Mouse (Mus musculus): Measurements from ENCODE around the gene Xylt1.

The Xylt1 gene

DNA sequence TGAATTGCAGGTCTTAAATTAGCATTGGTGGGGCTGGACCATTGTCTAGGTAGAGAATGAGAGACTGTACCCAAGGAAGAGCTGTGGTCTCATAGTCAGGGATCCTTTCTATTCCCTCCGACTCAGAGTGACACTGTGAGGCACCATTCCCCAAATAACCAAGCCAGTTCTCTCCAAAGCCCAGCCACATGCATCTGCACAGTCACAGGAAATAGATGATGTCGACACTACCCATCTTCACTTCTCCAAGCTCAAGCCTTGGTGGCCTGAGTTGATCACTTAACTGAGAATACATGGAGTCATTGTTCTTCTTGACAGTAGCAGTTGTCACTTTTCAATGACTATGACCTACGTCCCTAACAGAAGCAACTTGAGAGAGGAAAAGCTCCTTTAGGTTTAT, 100.6 kb downstream of the Xylt1 start:
- no peak for DNase-seq (ENCODE audit: low spot score)

- DNase-seq (ENCODE audit: low spot score): no peak
These were observed 101.9 kb downstream of the Xylt1 start for GRCm38 (mm10) chr7:117482701-117483100.

DNA sequence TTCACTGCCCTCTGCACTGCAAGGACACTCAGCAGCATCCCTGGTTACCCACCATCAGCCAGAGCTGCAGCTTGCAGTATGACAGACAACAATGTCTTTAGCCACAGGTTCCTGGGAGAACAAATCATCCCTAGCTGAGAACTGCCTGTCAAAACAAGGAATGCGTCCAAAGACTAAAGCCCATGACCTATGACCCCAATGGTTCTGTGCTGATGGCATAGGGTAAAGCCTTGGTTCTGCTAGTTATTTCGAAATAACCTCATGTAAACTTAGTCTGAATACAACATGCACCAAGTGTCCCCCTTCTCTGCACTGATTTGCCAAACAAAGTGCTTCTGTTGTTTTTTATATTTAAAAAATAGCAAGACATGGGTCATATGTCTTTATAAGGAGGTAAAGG, 103.8 kb downstream of the Xylt1 start:
- DNase-seq (ENCODE audit: low spot score): no peak

DNA sequence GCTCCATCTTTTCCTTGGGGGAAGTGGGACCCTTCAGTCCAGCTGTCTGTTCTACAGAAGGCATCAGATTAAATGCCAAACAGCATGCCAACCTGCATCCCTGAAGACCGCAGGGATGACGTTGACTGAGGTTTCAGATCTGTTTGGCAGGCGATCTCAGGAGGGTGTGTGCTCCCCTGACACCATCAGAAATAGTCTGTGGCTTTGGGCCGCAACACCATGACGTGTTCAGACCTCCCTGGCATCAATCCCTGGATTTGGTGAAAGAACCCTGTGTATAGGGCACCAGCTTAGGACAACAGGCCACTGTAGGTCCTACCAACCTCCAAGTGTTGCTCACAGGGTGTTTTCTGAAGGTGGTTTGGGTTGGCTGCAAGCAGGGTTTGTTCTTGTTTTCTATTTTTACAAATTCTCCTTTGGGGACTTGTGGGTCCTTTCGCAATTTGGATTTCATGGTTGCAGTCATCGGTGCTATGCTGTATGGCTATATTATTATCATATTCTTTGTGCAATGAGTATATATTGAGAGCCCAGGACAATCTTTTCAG, 104.3 kb downstream of the Xylt1 start:
- no peak for DNase-seq (ENCODE audit: low spot score)

DNA sequence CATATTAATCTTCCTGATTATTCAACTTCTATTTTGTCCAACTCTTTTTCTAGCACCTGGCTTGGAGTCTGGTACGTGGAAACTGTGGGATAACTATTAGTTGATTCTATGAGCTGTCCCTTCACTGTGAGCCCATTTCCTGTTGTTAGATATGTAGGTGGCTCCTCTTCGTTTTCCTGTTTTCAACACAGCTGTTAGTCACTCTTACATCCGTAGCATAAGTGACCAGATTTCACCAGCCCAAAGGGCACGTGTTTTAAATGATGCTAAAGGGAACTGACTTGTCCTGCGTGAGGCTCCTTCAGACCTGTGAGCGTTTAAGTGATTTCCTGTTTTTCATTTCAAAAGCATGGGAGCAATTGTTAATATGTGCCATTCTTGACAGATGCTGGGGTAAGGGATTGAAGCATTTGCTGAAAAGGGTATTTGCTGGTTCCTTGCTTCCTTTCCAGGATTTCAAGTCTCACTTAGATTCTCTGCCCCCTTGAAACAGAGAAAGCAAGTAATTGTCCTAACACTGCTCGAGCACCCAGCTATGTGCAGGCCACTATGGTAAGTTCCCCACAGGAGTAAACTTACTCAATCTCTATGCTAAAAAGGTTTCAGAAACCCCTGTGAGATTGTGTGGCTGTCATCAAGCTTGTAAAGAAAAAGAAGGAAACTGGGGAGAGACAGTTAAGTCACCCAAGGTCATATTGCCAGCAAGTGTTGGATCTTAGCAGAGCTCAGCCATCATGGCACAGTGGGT, 105.8 kb downstream of the Xylt1 start:
- DNase-seq (ENCODE audit: low spot score): peak; percentile 61

GRCm38 (mm10) chr7:117487173-117487490, 106.4 kb downstream of the Xylt1 start:
- DNase-seq (ENCODE audit: low spot score): no peak

DNA sequence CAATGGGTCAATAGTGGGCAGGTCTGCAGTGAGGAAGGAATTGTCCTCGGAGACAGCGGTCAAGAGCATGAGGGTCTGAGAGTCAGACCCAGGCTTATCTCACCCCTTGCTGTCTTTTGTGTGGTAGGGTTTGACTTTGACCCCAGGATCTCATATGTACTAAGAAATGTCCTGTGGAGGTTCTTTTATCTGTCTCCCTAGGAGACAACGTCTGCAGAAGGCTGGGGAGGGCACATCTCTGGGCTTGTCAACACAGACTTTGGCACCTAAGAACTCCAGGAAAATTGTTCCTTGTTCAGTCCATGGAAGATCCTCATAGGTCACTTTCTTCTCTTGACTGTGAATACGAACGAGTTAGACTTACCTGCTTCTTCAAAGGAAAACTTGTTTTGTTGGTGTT, 109.2 kb downstream of the Xylt1 start:
- DNase-seq (ENCODE audit: low spot score): no peak

- no peak for DNase-seq (ENCODE audit: low spot score)
These were observed 109.9 kb downstream of the Xylt1 start for GRCm38 (mm10) chr7:117490500-117491205.

DNA sequence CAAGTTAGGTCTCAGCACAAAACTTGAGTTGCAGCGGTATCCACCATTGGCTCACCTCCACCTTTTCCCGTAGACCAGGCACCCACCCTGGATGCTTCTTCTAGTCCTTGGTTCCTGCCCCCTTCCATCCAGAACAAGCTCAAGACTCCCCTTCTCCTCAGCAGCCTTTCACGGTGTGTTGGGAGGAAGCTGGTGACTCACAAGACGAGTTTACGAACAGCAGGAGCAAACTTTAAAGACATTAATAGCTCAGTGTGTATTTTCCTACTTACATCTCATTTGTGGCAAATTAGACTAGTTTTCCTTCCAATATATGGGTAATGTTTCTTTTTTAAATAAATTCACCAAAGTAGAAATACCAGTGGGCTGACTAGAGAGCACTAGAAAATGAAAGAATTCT, 110.7 kb downstream of the Xylt1 start:
- DNase-seq (ENCODE audit: low spot score): no peak

- no peak for DNase-seq (ENCODE audit: low spot score)
These were observed 113.4 kb downstream of the Xylt1 start for GRCm38 (mm10) chr7:117494210-117494609.

- no peak for DNase-seq (ENCODE audit: low spot score)
These were observed 114.0 kb downstream of the Xylt1 start for GRCm38 (mm10) chr7:117494618-117495310.

- no peak for DNase-seq (ENCODE audit: low spot score)
These were observed 115.0 kb downstream of the Xylt1 start for GRCm38 (mm10) chr7:117495751-117496150.

DNA sequence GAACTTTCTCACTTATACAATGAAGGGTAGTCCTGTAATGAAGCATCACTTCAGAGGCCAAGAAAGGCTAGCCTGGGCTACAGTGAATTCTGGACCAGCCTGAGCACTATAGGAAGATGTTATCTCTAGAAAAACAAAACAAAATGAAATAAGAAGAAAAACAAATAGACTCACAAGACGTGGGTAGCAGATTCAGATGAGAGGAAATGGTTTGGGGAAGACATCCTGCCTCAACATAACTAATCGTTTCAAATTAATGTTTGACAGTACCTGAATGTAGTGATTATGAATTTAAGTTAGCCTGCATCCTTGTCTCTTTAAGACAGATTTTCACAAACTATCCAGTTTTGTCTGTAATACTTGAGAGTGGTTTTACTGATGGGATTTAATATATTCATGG, 117.4 kb downstream of the Xylt1 start:
- DNase-seq (ENCODE audit: low spot score): no peak

DNA sequence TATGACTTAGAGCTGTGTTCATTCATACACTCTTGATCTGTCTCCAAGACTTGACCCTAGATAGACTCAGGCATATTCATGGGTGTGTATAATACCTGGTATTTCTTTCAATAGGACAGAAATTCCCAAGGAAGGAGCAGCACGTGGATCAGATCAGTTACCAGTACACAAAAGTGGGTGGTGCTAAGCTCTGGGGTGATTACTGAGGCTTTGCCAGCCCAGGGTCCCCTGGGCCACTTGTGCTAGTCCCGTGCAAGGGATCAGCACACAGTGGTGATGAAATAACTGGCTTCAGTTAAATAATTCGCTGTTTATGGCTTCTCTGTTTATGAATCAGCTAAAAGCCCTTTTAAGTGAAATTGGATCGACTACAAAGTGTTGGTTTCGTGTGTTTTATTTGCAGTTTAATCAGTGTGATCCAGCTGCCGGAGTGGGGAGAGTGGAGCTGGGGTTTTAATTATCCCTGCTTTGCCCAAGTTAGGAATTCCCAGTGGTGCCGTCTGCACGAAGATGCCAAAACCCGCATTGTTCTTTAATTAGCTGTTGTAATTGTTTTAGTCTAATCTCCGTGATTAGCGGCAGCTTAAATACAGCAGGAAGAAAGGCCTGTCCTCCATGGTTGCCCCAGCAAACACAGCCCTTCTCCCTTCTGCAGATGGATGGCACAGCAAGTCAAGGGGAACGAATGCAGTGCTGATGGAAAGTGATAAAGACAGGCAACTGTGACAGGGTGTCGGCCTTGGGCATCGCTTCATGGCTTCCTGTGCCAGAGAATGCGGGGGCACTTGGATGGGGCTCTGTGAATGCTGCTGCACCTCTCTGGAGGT, 120.8 kb downstream of the Xylt1 start:
- DNase-seq (ENCODE audit: low spot score): no peak

GRCm38 (mm10) chr7:117502415-117502814, 121.6 kb downstream of the Xylt1 start:
- DNase-seq (ENCODE audit: low spot score): no peak

GRCm38 (mm10) chr7:117503714-117504113, 122.9 kb downstream of the Xylt1 start:
- no peak for DNase-seq (ENCODE audit: low spot score)

DNA sequence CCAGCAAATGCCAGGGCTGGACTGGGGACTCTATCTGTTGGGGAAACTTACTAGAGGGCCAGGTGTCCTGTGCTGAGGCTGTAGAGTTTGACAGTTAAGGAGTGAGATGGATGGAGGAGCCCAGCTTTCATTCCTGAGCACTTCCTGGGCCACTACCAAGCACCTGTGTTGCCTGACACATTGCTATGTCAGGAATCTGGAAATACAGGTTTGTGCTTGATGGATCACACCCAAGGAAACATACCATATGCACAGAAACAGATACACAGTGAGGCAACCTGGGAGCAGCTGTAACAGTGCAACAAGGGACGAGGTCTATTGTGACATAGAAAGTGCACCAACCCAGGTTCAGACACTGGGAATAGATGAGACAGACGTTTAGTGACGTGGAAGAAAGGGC, 125.0 kb downstream of the Xylt1 start:
- peak; percentile 60 for DNase-seq (ENCODE audit: low spot score)

DNA sequence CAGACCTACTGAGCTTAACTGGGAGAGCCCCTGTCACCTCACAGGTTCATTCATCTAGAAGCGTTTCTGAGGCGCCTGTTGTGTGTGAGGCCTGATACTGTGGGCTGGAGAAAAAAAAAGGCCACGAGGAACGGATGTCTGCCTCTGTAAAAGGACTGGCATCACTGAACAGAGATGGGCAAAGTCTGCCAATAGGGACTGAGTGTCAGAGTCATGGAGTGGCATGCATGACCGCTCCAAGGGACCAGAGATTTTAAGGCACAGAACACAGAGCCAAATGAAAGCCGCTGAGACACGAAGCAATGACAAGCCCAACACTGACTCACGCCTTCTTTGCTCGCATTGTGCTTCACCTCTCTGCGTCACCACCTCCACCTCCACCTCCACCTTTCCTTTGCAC, 126.6 kb downstream of the Xylt1 start:
- DNase-seq (ENCODE audit: low spot score): no peak

DNA sequence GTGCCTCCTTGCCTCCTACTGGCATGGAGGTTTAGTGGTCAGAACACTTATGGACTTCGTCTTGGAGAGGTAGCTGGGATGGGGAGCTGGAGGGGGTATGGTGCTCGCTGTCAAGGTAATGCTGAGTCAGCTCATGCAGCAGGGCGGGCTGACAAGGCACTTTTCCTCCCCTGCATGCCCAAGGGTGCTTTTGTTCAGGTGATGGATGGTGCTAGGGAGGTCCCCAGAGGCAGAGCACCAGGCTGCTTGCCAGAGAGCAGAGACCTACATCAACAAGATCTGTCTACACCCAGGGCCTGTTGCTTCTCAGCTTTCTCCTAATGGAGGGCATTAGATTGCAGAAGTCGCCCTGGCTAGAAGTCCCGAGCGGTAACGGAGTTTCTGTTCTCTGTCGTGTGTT, 127.3 kb downstream of the Xylt1 start:
- no peak for DNase-seq (ENCODE audit: low spot score)

GRCm38 (mm10) chr7:117510113-117510512, 129.3 kb downstream of the Xylt1 start:
- DNase-seq (ENCODE audit: low spot score): no peak

DNA sequence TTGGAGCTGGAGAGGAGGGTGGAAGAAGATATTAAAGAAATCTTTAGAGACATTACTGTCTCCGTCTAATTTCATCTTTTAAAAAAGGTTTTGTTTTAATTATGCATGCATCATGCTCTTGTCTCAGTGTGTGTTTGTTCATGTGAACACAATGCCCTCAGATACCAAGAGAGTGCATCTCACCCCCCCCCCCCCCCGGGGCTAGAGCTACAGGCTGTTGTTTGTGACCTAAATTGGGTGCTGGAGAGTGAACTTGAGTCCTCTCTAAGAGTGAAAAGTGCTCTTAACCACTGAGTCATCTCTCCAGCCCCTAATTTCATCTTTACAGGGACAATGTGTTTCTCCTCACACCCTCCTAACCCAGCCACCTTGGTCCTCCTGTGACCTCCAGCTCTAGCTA, 131.5 kb downstream of the Xylt1 start:
- DNase-seq (ENCODE audit: low spot score): no peak

GRCm38 (mm10) chr7:117515794-117516193, 135.0 kb downstream of the Xylt1 start:
- no peak for DNase-seq (ENCODE audit: low spot score)

Data from lung, postnatal 25 days (tissue).